Mouse (Mus musculus) thymus, postnatal 14 days (tissue): ENCODE measurements around the gene Dhrs4.

Source experiments
- DNase-seq: peaks from one replicate; pipeline ENCODE4 v3.0.0; 2021

The Dhrs4 gene

GRCm38 (mm10) chr14:55490361-55491201 is 12.0 kb downstream of the Dhrs4 start, which contains the start of gene Carmil3:
Carmil3 (plus strand) TSS chr14:55490651.
- DNase-seq: peak; percentile 82

DNA sequence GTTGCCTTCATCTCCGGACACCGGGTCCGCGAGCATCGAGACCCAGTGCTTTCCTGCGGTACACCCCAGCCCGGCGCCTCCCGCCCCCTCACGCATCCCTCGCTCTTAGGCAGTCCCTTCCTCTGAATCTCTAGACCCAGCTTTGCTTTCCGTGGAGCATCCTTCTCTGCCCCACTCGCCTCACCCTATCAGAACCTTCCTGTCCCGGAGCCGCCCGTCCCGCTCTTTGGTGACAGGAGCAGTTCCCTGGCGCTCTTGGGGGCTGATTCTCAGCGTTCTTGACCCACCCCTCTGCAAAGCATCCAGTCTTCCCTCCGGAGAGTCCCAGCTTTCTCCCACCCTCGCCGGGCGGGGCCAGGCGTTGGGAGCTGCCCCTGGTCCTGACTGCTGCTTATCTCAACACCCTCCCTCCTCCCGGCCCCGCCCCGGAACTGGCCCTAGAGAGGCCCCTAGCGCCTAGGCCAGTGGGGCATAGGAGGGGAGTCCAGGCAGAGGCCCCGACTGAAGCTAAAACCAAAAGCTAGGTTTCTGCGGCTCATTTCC is 12.8 kb downstream of the Dhrs4 start:
- DNase-seq: peak; percentile 47

- DNase-seq: no peak
Observed at GRCm38 (mm10) chr14:55492103-55492502, 13.5 kb downstream of the Dhrs4 start.

DNA sequence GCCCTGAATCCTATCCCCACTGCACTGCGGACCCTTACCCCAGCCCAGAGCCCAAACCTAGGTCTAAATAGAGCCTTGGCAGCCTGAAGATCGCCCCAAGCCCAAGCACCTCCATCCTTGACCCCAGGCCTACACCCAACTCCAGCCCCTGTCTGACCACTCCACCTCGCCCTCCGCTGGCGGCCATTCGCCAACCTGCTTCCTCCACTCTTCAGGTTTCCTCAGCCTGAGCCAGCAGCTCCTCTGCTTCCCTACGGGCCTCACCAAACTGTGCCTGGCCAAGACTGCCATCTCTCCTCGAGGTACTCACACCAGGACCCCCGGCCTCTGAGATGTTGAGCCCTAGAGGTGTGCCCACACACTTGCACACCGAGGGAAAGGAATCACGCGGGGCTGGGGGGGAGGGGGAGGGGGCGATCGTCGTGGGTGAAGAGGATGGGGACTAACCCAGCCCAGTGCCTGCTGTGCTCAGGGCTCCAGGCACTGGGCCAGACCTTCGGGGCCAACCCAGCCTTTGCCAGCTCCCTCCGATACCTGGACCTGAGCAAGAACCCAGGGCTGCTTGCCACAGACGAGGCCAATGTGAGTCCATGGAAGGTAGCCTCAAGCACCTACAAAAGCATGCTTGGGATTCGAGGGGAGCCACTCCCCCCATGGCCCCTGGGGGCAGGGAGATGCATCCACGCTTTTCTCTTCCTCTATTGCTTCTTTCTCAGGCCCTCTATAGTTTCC is 17.1 kb downstream of the Dhrs4 start:
- no peak for DNase-seq

DNA sequence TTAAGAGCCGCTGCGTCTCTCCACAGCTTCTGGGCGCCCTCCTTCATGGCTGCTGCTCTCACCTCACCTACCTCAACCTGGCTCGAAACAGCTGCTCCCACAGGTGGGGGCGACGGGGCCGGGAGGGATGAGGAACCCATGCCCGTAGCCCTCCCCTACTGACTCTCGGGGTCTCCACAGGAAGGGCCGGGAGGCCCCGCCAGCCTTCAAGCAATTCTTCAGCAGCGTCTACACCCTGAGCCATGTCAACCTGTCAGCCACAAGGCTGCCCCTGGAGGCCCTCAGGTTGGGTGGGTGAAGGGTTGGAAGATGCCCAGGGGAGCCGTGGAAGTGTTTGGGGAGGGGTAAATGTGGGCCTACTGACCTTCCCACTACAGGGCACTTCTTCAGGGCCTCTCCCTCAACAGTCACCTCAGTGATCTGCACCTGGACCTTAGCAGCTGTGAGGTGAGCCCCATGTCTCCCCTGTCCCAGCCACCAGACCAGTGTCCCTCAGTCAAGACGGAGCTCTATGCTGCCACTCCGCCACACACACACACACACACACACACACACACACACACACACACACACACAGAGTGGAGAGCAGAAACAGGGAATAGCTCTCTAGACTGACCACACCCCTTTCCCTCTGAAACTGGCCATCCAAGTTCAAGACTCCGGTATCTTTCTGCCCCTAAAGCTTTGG is 18.3 kb downstream of the Dhrs4 start:
- DNase-seq: no peak

DNA sequence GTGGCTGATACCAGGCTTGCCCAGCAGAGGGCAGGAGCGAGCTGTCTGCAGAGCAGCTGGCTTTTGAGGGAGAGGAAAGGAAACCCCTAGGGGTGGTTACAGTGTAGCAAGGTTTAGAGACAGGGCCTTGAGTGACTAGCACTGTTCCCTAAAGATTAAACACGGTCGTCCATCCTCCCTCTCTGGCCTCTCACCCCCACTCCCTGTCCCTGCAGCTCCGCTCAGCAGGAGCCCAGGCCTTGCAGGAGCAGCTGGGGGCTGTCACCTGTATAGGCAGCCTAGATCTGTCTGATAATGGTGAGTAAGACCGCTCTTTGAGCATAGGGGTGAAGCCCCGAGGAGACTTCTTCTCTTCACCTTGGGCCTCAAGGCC is 18.9 kb downstream of the Dhrs4 start:
- DNase-seq: peak; percentile 88

DNA sequence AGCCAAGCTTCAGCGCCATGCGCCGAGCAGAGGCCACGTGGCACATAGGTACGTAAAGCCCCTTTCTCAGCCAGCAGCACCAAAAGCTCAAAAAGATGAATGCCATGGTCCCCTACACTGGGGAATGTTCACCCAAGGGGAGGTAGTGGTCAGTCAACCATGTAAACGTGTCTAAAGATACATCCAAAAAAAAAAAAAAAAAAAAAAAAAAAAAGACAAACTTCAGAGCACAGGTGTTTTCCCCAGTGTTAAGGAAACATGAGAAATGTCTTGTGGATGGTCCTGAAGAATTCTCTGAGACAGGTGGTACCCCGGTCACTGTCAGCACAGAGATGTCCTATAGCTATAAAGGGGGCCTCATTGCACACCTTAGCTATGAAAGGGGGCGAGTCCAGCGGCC is 27.1 kb downstream of the Dhrs4 start:
- no peak for DNase-seq

DNA sequence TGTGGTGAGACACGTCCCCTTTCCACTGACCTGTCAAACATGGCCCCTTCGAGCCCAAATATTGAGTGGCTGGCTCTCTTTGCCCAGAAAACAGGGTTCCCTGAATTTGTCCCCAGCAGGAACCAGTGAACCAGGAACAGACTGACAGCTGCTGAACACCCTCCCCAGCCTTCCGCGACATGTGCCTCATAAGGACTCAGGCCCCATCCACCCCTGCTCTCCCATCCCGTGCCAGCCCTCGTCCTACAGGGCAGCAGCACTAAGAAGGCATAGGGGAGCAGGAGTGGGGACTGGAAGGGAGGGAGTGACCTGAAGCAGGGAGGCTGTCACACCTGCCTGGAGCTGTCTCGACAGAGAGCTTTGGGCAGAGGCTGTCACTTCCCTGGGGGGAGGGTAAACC is 29.2 kb downstream of the Dhrs4 start:
- no peak for DNase-seq

GRCm38 (mm10) chr14:55509540-55509939 is 31.0 kb downstream of the Dhrs4 start:
- no peak for DNase-seq

GRCm38 (mm10) chr14:55510125-55510731 is 31.7 kb downstream of the Dhrs4 start, which contains the start of gene Cpne6:
Cpne6 (plus strand) TSS chr14:55510445.
- no peak for DNase-seq

- DNase-seq: no peak
Observed at GRCm38 (mm10) chr14:55511037-55511436, 32.5 kb downstream of the Dhrs4 start.

GRCm38 (mm10) chr14:55513927-55514326 is 35.4 kb downstream of the Dhrs4 start:
- no peak for DNase-seq

GRCm38 (mm10) chr14:55515846-55516245 is 37.3 kb downstream of the Dhrs4 start:
- no peak for DNase-seq

DNA sequence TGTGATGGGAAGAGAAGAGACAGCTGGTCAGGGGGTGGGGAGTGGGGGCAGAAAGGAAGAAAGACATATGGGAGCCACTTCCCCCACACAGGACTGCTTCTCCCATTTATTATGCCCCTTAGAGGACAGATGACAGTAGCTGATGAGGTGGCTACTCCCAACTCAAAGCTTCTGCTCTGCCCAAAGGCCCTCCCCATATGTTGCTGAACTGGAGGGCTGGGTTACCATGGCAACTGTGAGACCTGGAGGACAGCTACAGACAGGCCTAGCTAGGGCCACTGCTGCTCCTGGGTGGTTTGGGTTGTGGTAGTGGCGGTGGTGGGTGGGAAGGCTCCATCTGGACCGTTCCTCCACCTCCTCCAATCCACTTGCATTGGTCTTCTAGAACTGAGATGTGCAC is 40.3 kb downstream of the Dhrs4 start:
- DNase-seq: no peak

DNA sequence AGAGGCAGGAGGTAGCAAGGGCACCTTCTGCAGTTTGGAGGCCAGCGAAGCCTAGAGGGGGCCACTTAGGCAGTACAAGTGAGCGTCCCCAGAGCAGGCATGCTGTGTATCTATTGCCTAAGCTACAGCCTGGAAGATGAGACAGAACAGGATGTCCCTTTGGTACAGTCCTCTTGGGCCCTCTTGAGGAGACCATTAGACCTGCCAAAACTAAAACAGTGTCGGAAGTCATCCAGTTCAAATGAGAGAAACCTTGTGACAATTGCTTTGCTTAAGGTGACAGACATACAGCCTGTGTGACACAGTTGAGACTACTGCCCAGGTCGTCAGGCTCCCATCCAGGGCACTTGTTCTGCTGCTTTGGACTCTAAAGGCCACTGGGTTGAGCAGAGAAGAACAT is 41.0 kb downstream of the Dhrs4 start:
- DNase-seq: no peak

- no peak for DNase-seq
Observed at GRCm38 (mm10) chr14:55520451-55521361, 42.1 kb downstream of the Dhrs4 start.

- DNase-seq: no peak
Observed at GRCm38 (mm10) chr14:55524062-55524461, 45.5 kb downstream of the Dhrs4 start.

- no peak for DNase-seq
Observed at GRCm38 (mm10) chr14:55524785-55525184, 46.2 kb downstream of the Dhrs4 start, which contains the start of gene Nrl. Nrl (minus strand) TSS chr14:55524981.

- DNase-seq: no peak
Observed at GRCm38 (mm10) chr14:55526674-55527073, 48.1 kb downstream of the Dhrs4 start.

GRCm38 (mm10) chr14:55527940-55528339 is 49.4 kb downstream of the Dhrs4 start:
- peak; percentile 31 for DNase-seq

DNA sequence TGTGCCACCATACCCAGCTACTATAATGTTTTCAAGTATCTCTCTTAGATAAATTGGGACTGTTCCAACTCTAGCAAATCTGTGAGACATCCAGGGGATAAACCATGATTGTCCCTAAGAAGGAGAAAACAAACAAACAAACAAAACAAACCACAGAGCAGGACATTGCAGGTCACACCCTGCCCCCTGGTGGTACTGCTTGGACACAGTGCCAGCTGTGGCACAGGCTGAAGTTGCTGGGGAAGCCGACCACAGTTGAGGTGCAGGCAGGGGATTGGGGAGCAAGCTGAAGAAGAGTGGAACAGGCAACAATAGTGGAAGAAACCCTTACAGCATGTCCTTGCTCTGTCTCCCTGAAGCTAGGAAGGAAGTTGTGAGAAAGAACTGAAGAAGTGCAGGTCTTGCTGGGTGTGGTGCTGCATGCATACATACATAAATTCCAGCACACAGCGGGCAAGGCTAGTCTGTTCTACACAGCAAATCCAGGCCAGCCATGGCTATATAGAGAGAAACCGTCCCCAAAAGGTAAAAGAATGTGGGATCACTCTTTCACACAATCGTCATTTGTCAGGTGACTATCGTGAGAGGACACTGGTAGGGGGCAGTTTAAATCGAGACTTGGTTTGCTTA is 57.7 kb downstream of the Dhrs4 start:
- peak; percentile 46 for DNase-seq
